Mouse (Mus musculus) forebrain, embryonic 16.5 days (tissue): ENCODE data around the gene Papss2. TPM values are rescaled to one million over a fixed set of nuclear protein-coding genes. Genes with fewer than 3 reads are reported as not detected.

Source experiments
- ATAC-seq: fragments of 200-750 bp; cut with Nextera tagmentation; 2 replicates; pipeline ENCODE4 v1.8.0; 2017; ENCODE audit warnings: mild to moderate bottlenecking, moderate library complexity
- H3K27ac ChIP-seq: fragments of 300-500 bp; sonication (generic); 2 replicates; pipeline ENCODE4 v1.5.1; 2014; ENCODE audit warnings: low read length, control low read depth
- H3K27me3 ChIP-seq: fragments of 300-500 bp; sonication (generic); replicated peaks from 2 replicates; pipeline ENCODE4 v1.6.1; 2014; ENCODE audit warnings: low read length; ENCODE audit not compliant: control insufficient read depth, insufficient read depth
- H3K36me3 ChIP-seq: fragments of 300-500 bp; sonication (generic); 2 replicates; pipeline ENCODE4 v1.6.1; 2014; ENCODE audit not compliant: control insufficient read depth, insufficient read depth
- H3K4me1 ChIP-seq: fragments of 300-500 bp; sonication (generic); replicated peaks from 2 replicates; pipeline ENCODE4 v1.6.1; 2014; ENCODE audit warnings: low read length; ENCODE audit not compliant: control insufficient read depth, insufficient read depth
- H3K4me2 ChIP-seq: fragments of 300-500 bp; sonication (generic); 2 replicates; pipeline ENCODE4 v1.6.1; 2014; ENCODE audit warnings: mild to moderate bottlenecking, low read length, control low read depth
- H3K4me3 ChIP-seq: fragments of 300-500 bp; sonication (generic); replicated peaks from 2 replicates; pipeline ENCODE4 v1.5.1; 2014; ENCODE audit warnings: mild to moderate bottlenecking, low read length, control low read depth
- H3K9ac ChIP-seq: fragments of 300-500 bp; sonication (generic); replicated peaks from 2 replicates; pipeline ENCODE4 v1.6.1; 2014; ENCODE audit warnings: low read depth, low read length, control low read depth
- H3K9me3 ChIP-seq: fragments of 300-500 bp; sonication (generic); 2 replicates; pipeline ENCODE4 v1.6.1; 2016; ENCODE audit warnings: low read length; ENCODE audit not compliant: control insufficient read depth
- WGBS: fragments of 180-500 bp; shearing (Covaris S2); extraction: QIAGEN DNeasy Blood & Tissue Kit; methylation state at CpG from one replicate; pipeline ENCODE4 v1.1.7; 2014; 5-methylcytosine and 5-hydroxymethylcytosine counted together
- polyA plus RNA-seq: library from polyadenylated mRNA; unstranded; fragments of >200 nt; fragmentation: Nextera tagmentation; extraction: Ambion mirVana; gene quantifications from 2 replicates; pipeline ENCODE4 v1.2.1, GENCODE M21; 2015

Gene Papss2
- polyA plus RNA-seq, 1 experiment from 2014 or later, result 0.51 TPM

GRCm38 (mm10) chr19:32587727-32588126, 7.9 kb upstream of the Papss2 start:
- Histone ChIP-seq H3K4me2 (no peak overlapping the region), H3K9ac (no peak overlapping the region), H3K36me3 (no peaks in the 10 kb centered on the region), H3K4me3 (no peak overlapping the region), H3K4me1 (no peaks in the 10 kb centered on the region), H3K27ac (no peak overlapping the region), H3K27me3 (no peaks in the 10 kb centered on the region), H3K9me3 (peaks cover 2% of the 10 kb centered on the region; the same call in 1 of the 2 replicates)
- ATAC-seq, result no peak
- 41% methylated on average over 6 of the region's 6 CpGs for WGBS

- H3K9me3 ChIP-seq, result no peaks in the 10 kb centered on the region
- no peak overlapping the region for H3K27ac ChIP-seq
- peaks cover 7% of the 10 kb centered on the region for H3K4me1 ChIP-seq
- H3K9ac ChIP-seq, result no peak overlapping the region
- 92% methylated on average over 7 of the region's 7 CpGs for WGBS
- no peaks in the 10 kb centered on the region for H3K36me3 ChIP-seq
- H3K4me2 ChIP-seq, result no peak overlapping the region
- peaks cover 12% of the 10 kb centered on the region for H3K27me3 ChIP-seq
- no peak for ATAC-seq
- H3K4me3 ChIP-seq, result no peak overlapping the region
Measured at GRCm38 (mm10) chr19:32592749-32593148, 2.8 kb upstream of the Papss2 start.

GRCm38 (mm10) chr19:32593870-32594269, 1.7 kb upstream of the Papss2 start:
- 84% methylated on average over 5 of the region's 5 CpGs for WGBS
- Histone ChIP-seq H3K9ac (no peak overlapping the region), H3K36me3 (no peaks in the 10 kb centered on the region), H3K4me3 (no peak overlapping the region), H3K27ac (no peak overlapping the region), H3K9me3 (no peaks in the 10 kb centered on the region), H3K4me1 (peaks cover 7% of the 10 kb centered on the region), H3K27me3 (peaks cover 12% of the 10 kb centered on the region), H3K4me2 (no peak overlapping the region)
- no peak for ATAC-seq

GRCm38 (mm10) chr19:32595131-32595505, 472 bp upstream of the Papss2 start:
- peak overlapping the region; percentile 64 for H3K4me2 ChIP-seq
- H3K27me3 ChIP-seq, result peaks cover 12% of the 10 kb centered on the region
- no peaks in the 10 kb centered on the region for H3K36me3 ChIP-seq
- no peaks in the 10 kb centered on the region for H3K9me3 ChIP-seq
- no peak overlapping the region for H3K27ac ChIP-seq
- peak overlapping the region; percentile 52 for H3K4me3 ChIP-seq
- H3K4me1 ChIP-seq, result peaks cover 7% of the 10 kb centered on the region
- H3K9ac ChIP-seq, result peak overlapping the region; percentile 45
- ATAC-seq, result no peak
- WGBS, result 27% methylated on average over 8 of the region's 8 CpGs

GRCm38 (mm10) chr19:32599006-32599405, 3.4 kb downstream of the Papss2 start:
- peaks cover 12% of the 10 kb centered on the region for H3K27me3 ChIP-seq
- H3K9ac ChIP-seq, result no peak overlapping the region
- peaks cover 7% of the 10 kb centered on the region for H3K4me1 ChIP-seq
- no peak overlapping the region for H3K4me3 ChIP-seq
- 45% methylated on average over 7 of the region's 7 CpGs for WGBS
- no peak for ATAC-seq
- no peak overlapping the region for H3K27ac ChIP-seq
- no peaks in the 10 kb centered on the region for H3K9me3 ChIP-seq
- no peaks in the 10 kb centered on the region for H3K36me3 ChIP-seq
- H3K4me2 ChIP-seq, result no peak overlapping the region

- H3K9ac ChIP-seq, result no peak overlapping the region
- H3K27me3 ChIP-seq, result peaks cover 12% of the 10 kb centered on the region
- no peak overlapping the region for H3K4me2 ChIP-seq
- peaks cover 7% of the 10 kb centered on the region for H3K4me1 ChIP-seq
- no peak overlapping the region for H3K4me3 ChIP-seq
- no peak overlapping the region for H3K27ac ChIP-seq
- H3K36me3 ChIP-seq, result no peaks in the 10 kb centered on the region
- ATAC-seq, result no peak
- H3K9me3 ChIP-seq, result no peaks in the 10 kb centered on the region
- 62% methylated on average over 5 of the region's 5 CpGs for WGBS
Measured at GRCm38 (mm10) chr19:32599436-32599835, 3.8 kb downstream of the Papss2 start.

- no peak overlapping the region for H3K9ac ChIP-seq
- no peaks in the 10 kb centered on the region for H3K4me1 ChIP-seq
- no peak overlapping the region for H3K4me3 ChIP-seq
- H3K4me2 ChIP-seq, result no peak overlapping the region
- H3K27me3 ChIP-seq, result peaks cover 4% of the 10 kb centered on the region; the same call in 1 of the 2 replicates
- 57% methylated on average over 6 of the region's 6 CpGs for WGBS
- H3K9me3 ChIP-seq, result no peaks in the 10 kb centered on the region
- no peak overlapping the region for H3K27ac ChIP-seq
- ATAC-seq, result no peak
- no peaks in the 10 kb centered on the region for H3K36me3 ChIP-seq
Measured at GRCm38 (mm10) chr19:32601033-32601770, 5.6 kb downstream of the Papss2 start.

- no peaks in the 10 kb centered on the region for H3K4me1 ChIP-seq
- WGBS, result 97% methylated on average over 1 of the region's 1 CpGs
- H3K4me3 ChIP-seq, result no peak overlapping the region
- H3K4me2 ChIP-seq, result no peak overlapping the region
- no peak overlapping the region for H3K27ac ChIP-seq
- no peak overlapping the region for H3K9ac ChIP-seq
- H3K27me3 ChIP-seq, result no peaks in the 10 kb centered on the region
- no peak for ATAC-seq
- no peaks in the 10 kb centered on the region for H3K36me3 ChIP-seq
- H3K9me3 ChIP-seq, result no peaks in the 10 kb centered on the region
Measured at GRCm38 (mm10) chr19:32603466-32603865, 7.9 kb downstream of the Papss2 start.

GRCm38 (mm10) chr19:32604127-32604526, 8.5 kb downstream of the Papss2 start:
- Histone ChIP-seq H3K27ac (no peak overlapping the region), H3K27me3 (no peaks in the 10 kb centered on the region), H3K9me3 (no peaks in the 10 kb centered on the region), H3K4me1 (no peaks in the 10 kb centered on the region), H3K36me3 (no peaks in the 10 kb centered on the region), H3K4me2 (no peak overlapping the region), H3K9ac (no peak overlapping the region), H3K4me3 (no peak overlapping the region)
- 35% methylated on average over 8 of the region's 8 CpGs for WGBS
- no peak for ATAC-seq
